ENCODE assay signal across 11 mouse cellular contexts in the genomic region with DNA sequence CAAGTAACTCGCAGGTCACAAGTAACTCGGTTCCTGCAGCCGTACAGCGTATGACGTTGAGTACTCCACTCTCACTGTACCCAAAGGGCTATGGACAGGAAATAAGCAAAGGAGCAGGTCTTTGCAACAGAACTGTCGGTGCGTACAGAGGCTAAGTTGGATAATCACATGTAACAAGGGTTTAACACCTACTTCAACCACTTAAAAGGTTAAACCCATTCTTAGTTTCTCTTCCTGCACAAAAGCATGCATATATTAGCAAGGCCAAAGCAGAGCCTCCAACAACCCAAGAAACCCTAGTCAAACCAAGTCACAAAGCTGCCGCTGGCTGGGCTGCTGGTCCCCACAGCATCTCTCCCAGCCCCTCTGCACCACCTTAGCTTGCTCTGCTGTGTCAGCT. TPM values are rescaled to one million over a fixed set of nuclear protein-coding genes. Genes with fewer than 3 reads are reported as not detected.
DNase-seq lines count a peak whose midpoint lies in the region; ATAC-seq and TF ChIP-seq lines count a peak whose summit lies in the region.
"Had no signal": no experiment of that assay in that cellular context is flagged by ENCODE, and none has a peak within 500 bp of the region (broad histone marks: within the 10 kb centered on the region; RNA-seq: fewer than 3 reads in every experiment).

No protein-coding gene starts in this region.

- dilution Hi-C loops in CH12.LX (cut with MboI; ENCODE audit: extremely low pct_ligation_motif_present, extremely low pct_unique_long_range_greater_than_20kb, low sequenced_read_pairs) = no loop called here

- H3K4me2 ChIP-seq in hindbrain, embryonic 12.5 days (replicated peaks) = peak overlapping the region; percentile 73
- no peak overlapping the region for H3K4me2 ChIP-seq in hindbrain, embryonic 11.5 days (replicated peaks; ENCODE audit: low read depth, low read length)
- H3K4me2 ChIP-seq in CH12.LX (ENCODE audit: insufficient read depth, low read depth, poor library complexity, severe bottlenecking) = peak overlapping the region; percentile 86
- 0 out of 2 replicates have a peak overlapping the region, but pooled peaks have one; percentile 21 for H3K4me2 ChIP-seq in hindbrain, embryonic 16.5 days (ENCODE audit: low read length)

- TF ChIP-seq RAD21 in CH12.LX (IDR thresholded peaks at IDR 0.05; ENCODE audit: low read depth, low read length) = no peak

- peak; percentile 33; the same call in 1 of the 2 replicates for TF ChIP-seq POLR2A in CH12.LX (IDR thresholded peaks at IDR 0.05; ENCODE audit: low read depth, low read length)

- no peaks in the 10 kb centered on the region for H3K9me3 ChIP-seq in hindbrain, embryonic 12.5 days (replicated peaks)
- no peaks in the 10 kb centered on the region for H3K9me3 ChIP-seq in hindbrain, embryonic 11.5 days (ENCODE audit: control insufficient read depth, low read length)
- peaks cover 3% of the 10 kb centered on the region for H3K9me3 ChIP-seq in CH12.LX (replicated peaks; ENCODE audit: low read length)
- no peaks in the 10 kb centered on the region for H3K9me3 ChIP-seq in hindbrain, embryonic 16.5 days (ENCODE audit: control insufficient read depth, low read length)

- ATAC-seq in hindbrain, embryonic 12.5 days (ENCODE audit: low FRiP score) = no peak
- ATAC-seq in hindbrain, embryonic 11.5 days (ENCODE audit: low FRiP score) = no peak
- no peak for ATAC-seq in hindbrain, embryonic 16.5 days

- DNase-seq in hindbrain, embryonic 11.5 days (ENCODE audit: low spot score) = no peak
- no peak for DNase-seq in CH12.LX (ENCODE audit: extremely low read depth)
- peak; percentile 78 for DNase-seq in naive thymus-derived CD4-positive, alpha-beta T cell, adult 2 months (ENCODE audit: low read depth)
- no peak for DNase-seq in layer of hippocampus, adult 18-20 months (ENCODE audit: low spot score in 2 of 2)
- no peak for DNase-seq in left cerebral cortex, postnatal 14 days (ENCODE audit: low spot score in 2 of 2)
- no peak for DNase-seq in urinary bladder, adult 2 months (ENCODE audit: low spot score)
- DNase-seq: heart, adult 11 months; heart, postnatal 4 days had no signal

- TF ChIP-seq CTCF in CH12.LX (conservative IDR thresholded peaks at IDR 0.05 in 1 of 2, IDR thresholded peaks at IDR 0.05 in 1 of 2; ENCODE audit: low read depth in 2 of 2, low read length in 2 of 2) = no peak

- H3K9ac ChIP-seq in hindbrain, embryonic 12.5 days = 0 out of 2 replicates have a peak overlapping the region, but pooled peaks have one; percentile 10
- H3K9ac ChIP-seq in hindbrain, embryonic 11.5 days (ENCODE audit: low read depth, low read length) = no peak overlapping the region
- H3K9ac ChIP-seq in CH12.LX (ENCODE audit: insufficient read depth, low read depth) = no peak overlapping the region
- H3K9ac ChIP-seq in hindbrain, embryonic 16.5 days (ENCODE audit: low read depth, low read length) = no peak overlapping the region

- peak; percentile 45; the same call in 1 of the 2 replicates for TF ChIP-seq EP300 in CH12.LX (IDR thresholded peaks at IDR 0.05; ENCODE audit: low read length)

- H3K36me3 ChIP-seq in hindbrain, embryonic 12.5 days = peaks cover 25% of the 10 kb centered on the region
- no peaks in the 10 kb centered on the region for H3K36me3 ChIP-seq in hindbrain, embryonic 11.5 days (ENCODE audit: control insufficient read depth, insufficient read depth, low read length)
- peaks cover 20 to 35% of the 10 kb centered on the region in 2 experiments for H3K36me3 ChIP-seq in CH12.LX (replicated peaks in 1 of 2; ENCODE audit: control insufficient read depth in 1 of 2, insufficient read depth in 1 of 2, low read length in 1 of 2)
- peaks cover 15% of the 10 kb centered on the region for H3K36me3 ChIP-seq in hindbrain, embryonic 16.5 days (ENCODE audit: control insufficient read depth, insufficient read depth, low read length)

- no peak overlapping the region for H3K27ac ChIP-seq in hindbrain, embryonic 12.5 days
- H3K27ac ChIP-seq in hindbrain, embryonic 11.5 days (ENCODE audit: low read depth, low read length) = no peak overlapping the region
- H3K27ac ChIP-seq in CH12.LX (ENCODE audit: insufficient read depth, low read depth) = peak overlapping the region; percentile 79
- no peak overlapping the region for H3K27ac ChIP-seq in hindbrain, embryonic 16.5 days (ENCODE audit: low read depth, low read length)

- H3K4me1 ChIP-seq in hindbrain, embryonic 12.5 days = peaks cover 17% of the 10 kb centered on the region
- no peaks in the 10 kb centered on the region for H3K4me1 ChIP-seq in hindbrain, embryonic 11.5 days (replicated peaks; ENCODE audit: control insufficient read depth, insufficient read depth, low read length)
- H3K4me1 ChIP-seq in CH12.LX (ENCODE audit: control insufficient read depth in 1 of 2, insufficient read depth in 2 of 2) = peaks cover 5 to 33% of the 10 kb centered on the region in 2 experiments
- H3K4me1 ChIP-seq in hindbrain, embryonic 16.5 days (ENCODE audit: control insufficient read depth, insufficient read depth, low read depth, low read length) = peaks cover 17% of the 10 kb centered on the region

- H3K27me3 ChIP-seq in hindbrain, embryonic 12.5 days = 0 out of 2 replicates have a peak, but pooled peaks cover 3% of the 10 kb centered on the region
- no peaks in the 10 kb centered on the region for H3K27me3 ChIP-seq in hindbrain, embryonic 11.5 days (ENCODE audit: control insufficient read depth, insufficient read depth, low read length)
- H3K27me3 ChIP-seq in CH12.LX (replicated peaks) = peaks cover 8% of the 10 kb centered on the region
- no peaks in the 10 kb centered on the region for H3K27me3 ChIP-seq in hindbrain, embryonic 16.5 days (replicated peaks; ENCODE audit: control insufficient read depth, insufficient read depth, low read length)

- peaks cover 19% of the 10 kb centered on the region; the same call in 1 of the 2 replicates for H3K79me2 ChIP-seq in CH12.LX (replicated peaks; ENCODE audit: control insufficient read depth, extremely low read depth, insufficient read depth, poor library complexity, severe bottlenecking)

- intact Hi-C loops in left cerebral cortex, postnatal 14 days (cut with DNase I) = no loop called here

- in situ Hi-C loops in CH12.LX (cut with MboI; ENCODE audit: low pct_ligation_motif_present, low pct_unique_long_range_greater_than_20kb, low sequenced_read_pairs) = no loop called here

- no peak overlapping the region for H3K4me3 ChIP-seq in hindbrain, embryonic 12.5 days
- H3K4me3 ChIP-seq in hindbrain, embryonic 11.5 days (ENCODE audit: low read depth, low read length) = no peak overlapping the region
- H3K4me3 ChIP-seq in CH12.LX (replicated peaks in 1 of 3; ENCODE audit: low read depth in 2 of 3, low read length in 2 of 3, poor library complexity in 1 of 3) = peak overlapping the region in 1 of 3 experiments; percentile 34
- H3K4me3 ChIP-seq in hindbrain, embryonic 16.5 days (ENCODE audit: low read length) = no peak overlapping the region

- 94% methylated on average over 8 of the region's 8 CpGs for whole genome bisulfite sequencing in hindbrain, embryonic 12.5 days
- 94% methylated on average over 8 of the region's 8 CpGs for WGBS in hindbrain, embryonic 11.5 days
- WGBS in hindbrain, embryonic 16.5 days = 92% methylated on average over 8 of the region's 8 CpGs

TF ChIP-seq in CH12.LX, 34 proteins besides CTCF, POLR2A, EP300 and RAD21 (continues in another document):
- TF ChIP-seq USF1 (IDR thresholded peaks at IDR 0.05; ENCODE audit: low read depth, low read length) = no peak

RNA-seq across cellular contexts. Expression of a gene that starts 2.3 kb away (rescaled TPM):
- polyA plus RNA-seq in hindbrain, embryonic 12.5 days (2016; fragmentation: Nextera tagmentation; extraction: Ambion mirVana) = 57.5 and 62.0 TPM in 2 replicates
- 46.8 and 57.2 TPM in 2 replicates for polyA plus RNA-seq in hindbrain, embryonic 11.5 days (2014; fragmentation: Nextera tagmentation; extraction: Ambion mirVana)
- total RNA-seq in CH12.LX (2012; rRNA removed) (21.7 and 22.6 TPM in 2 replicates), CH12.LX (2014; rRNA removed) (11.9 and 13.3 TPM in 2 replicates)
- 17.7 and 18.4 TPM in 2 replicates for polyA plus RNA-seq in CH12.LX (2012; ENCODE audit: insufficient read length, low read depth)
- 31.5 and 36.8 TPM in 2 replicates for polyA plus RNA-seq in hindbrain, embryonic 16.5 days (2015; fragmentation: Nextera tagmentation; extraction: Ambion mirVana)
- 10 to 100 TPM; 28.1 to 30.2 TPM for total RNA-seq in layer of hippocampus, adult 18-20 months (2021)
- 10 to 100 TPM; 23.4 to 28.1 TPM for total RNA-seq in left cerebral cortex, postnatal 14 days (2021)
- 24.0 and 27.4 TPM in 2 replicates for polyA plus RNA-seq in urinary bladder, adult 2 months (2012; rRNA removed)

RNA-seq across cellular contexts. Expression of a gene that starts 13.3 kb away (rescaled TPM):
- polyA plus RNA-seq in hindbrain, embryonic 12.5 days (2016; fragmentation: Nextera tagmentation; extraction: Ambion mirVana) = 38.7 and 41.9 TPM in 2 replicates
- polyA plus RNA-seq in hindbrain, embryonic 11.5 days (2014; fragmentation: Nextera tagmentation; extraction: Ambion mirVana) = 22.9 and 30.8 TPM in 2 replicates
- total RNA-seq in CH12.LX (2012; rRNA removed) (49.2 and 57.8 TPM in 2 replicates), CH12.LX (2014; rRNA removed) (43.1 and 46.6 TPM in 2 replicates)
- polyA plus RNA-seq in CH12.LX (2012; ENCODE audit: insufficient read length, low read depth) = 37.7 and 43.0 TPM in 2 replicates
- polyA plus RNA-seq in hindbrain, embryonic 16.5 days (2015; fragmentation: Nextera tagmentation; extraction: Ambion mirVana) = 20.7 and 22.0 TPM in 2 replicates
- total RNA-seq in layer of hippocampus, adult 18-20 months (2021) = 1 to 10 TPM; 7.5 to 8.1 TPM
- 1 to 10 TPM; 5.9 to 6.8 TPM for total RNA-seq in left cerebral cortex, postnatal 14 days (2021)
- polyA plus RNA-seq in urinary bladder, adult 2 months (2012; rRNA removed) = 54.0 and 60.2 TPM in 2 replicates

RNA-seq across cellular contexts. Expression of a gene that starts 25.5 kb away (rescaled TPM):
- 65.0 and 72.9 TPM in 2 replicates for polyA plus RNA-seq in hindbrain, embryonic 12.5 days (2016; fragmentation: Nextera tagmentation; extraction: Ambion mirVana)
- polyA plus RNA-seq in hindbrain, embryonic 11.5 days (2014; fragmentation: Nextera tagmentation; extraction: Ambion mirVana) = 41.2 and 44.1 TPM in 2 replicates
- total RNA-seq in CH12.LX (2012; rRNA removed) = 128 and 144 TPM in 2 replicates
- total RNA-seq in CH12.LX (2014; rRNA removed) = 91.6 and 101 TPM in 2 replicates
- polyA plus RNA-seq in CH12.LX (2012; ENCODE audit: insufficient read length, low read depth) = 143 and 164 TPM in 2 replicates
- polyA plus RNA-seq in hindbrain, embryonic 16.5 days (2015; fragmentation: Nextera tagmentation; extraction: Ambion mirVana) = 23.8 and 31.5 TPM in 2 replicates
- total RNA-seq in layer of hippocampus, adult 18-20 months (2021) = 10 to 100 TPM; 92.5 to 95.1 TPM
- 10 to 100 TPM; 67.9 to 77.9 TPM for total RNA-seq in left cerebral cortex, postnatal 14 days (2021)
- polyA plus RNA-seq in urinary bladder, adult 2 months (2012; rRNA removed) = 82.1 and 95.2 TPM in 2 replicates

RNA-seq across cellular contexts. Expression of a gene that starts 34.4 kb away (rescaled TPM):
- 22.3 and 30.3 TPM in 2 replicates for polyA plus RNA-seq in hindbrain, embryonic 12.5 days (2016; fragmentation: Nextera tagmentation; extraction: Ambion mirVana)
- polyA plus RNA-seq in hindbrain, embryonic 11.5 days (2014; fragmentation: Nextera tagmentation; extraction: Ambion mirVana) = 24.9 and 34.4 TPM in 2 replicates
- total RNA-seq in CH12.LX (2012; rRNA removed) (1.7 and 3.2 TPM in 2 replicates), CH12.LX (2014; rRNA removed) (not detected in 2 replicates)
- polyA plus RNA-seq in CH12.LX (2012; ENCODE audit: insufficient read length, low read depth) = 6.9 and 10.9 TPM in 2 replicates
- polyA plus RNA-seq in hindbrain, embryonic 16.5 days (2015; fragmentation: Nextera tagmentation; extraction: Ambion mirVana) = 32.2 and 35.9 TPM in 2 replicates
- total RNA-seq in layer of hippocampus, adult 18-20 months (2021) = not detected
- total RNA-seq in left cerebral cortex, postnatal 14 days (2021) = not detected
- polyA plus RNA-seq in urinary bladder, adult 2 months (2012; rRNA removed) = 0.23 TPM in 1 of 2 replicates, not detected in the other
- total RNA-seq: heart, postnatal 4 days; layer of hippocampus, adult 2 months had no signal
